Mouse (Mus musculus): ENCODE results near the gene Stk11ip. TPM values are rescaled to one million over a fixed set of nuclear protein-coding genes. Genes with fewer than 3 reads are reported as not detected.

The Stk11ip gene
- total and polyA plus RNA-seq, 3 experiments, result 16.0 to 36.9 (median 17.3) TPM

DNA sequence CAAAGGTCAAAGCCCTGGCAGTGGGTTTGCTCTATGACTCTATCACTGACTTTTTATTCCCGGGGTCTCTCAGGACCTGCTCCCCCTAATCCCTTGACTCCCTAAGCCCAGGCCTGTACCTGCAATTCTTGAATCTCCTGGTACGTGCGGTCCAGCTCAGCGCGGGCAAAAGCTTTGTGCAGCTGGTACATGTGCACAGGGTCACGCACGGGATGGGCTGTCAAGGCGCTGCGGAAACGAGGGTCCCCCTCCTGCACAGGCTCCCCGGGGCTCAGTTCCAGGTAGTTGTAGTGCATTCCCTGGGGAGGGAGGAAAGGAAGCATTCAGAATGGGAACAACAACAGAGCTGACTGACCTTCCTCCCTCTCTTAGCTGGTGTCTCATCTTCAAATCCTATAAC is 44.9 kb upstream of the Stk11ip start:
- dilution Hi-C loops (cut with MboI; ENCODE audit: extremely low pct_ligation_motif_present, extremely low pct_unique_long_range_greater_than_20kb, low sequenced_read_pairs) (no loop called here), in situ Hi-C loops (cut with MboI; ENCODE audit: low pct_ligation_motif_present, low pct_unique_long_range_greater_than_20kb, low sequenced_read_pairs) (no loop called here)
- Histone ChIP-seq H3K27ac (ENCODE audit: insufficient read depth, low read depth) (no peak overlapping the region), H3K9ac (ENCODE audit: insufficient read depth, low read depth) (no peak overlapping the region), H3K4me2 (ENCODE audit: insufficient read depth, low read depth, poor library complexity, severe bottlenecking) (no peak overlapping the region), H3K36me3 (replicated peaks in 1 of 2; ENCODE audit: control insufficient read depth in 1 of 2, insufficient read depth in 1 of 2, low read length in 1 of 2) (peaks cover 27 to 51% of the 10 kb centered on the region in 2 experiments), H3K27me3 (replicated peaks) (peaks cover 5% of the 10 kb centered on the region), H3K4me3 (replicated peaks in 1 of 3; ENCODE audit: low read depth in 2 of 3, low read length in 2 of 3, poor library complexity in 1 of 3) (no peak overlapping the region), H3K4me1 (ENCODE audit: control insufficient read depth in 1 of 2, insufficient read depth in 2 of 2) (peaks cover 7 to 24% of the 10 kb centered on the region in 2 experiments), H3K9me3 (replicated peaks; ENCODE audit: low read length) (no peaks in the 10 kb centered on the region), H3K79me2 (replicated peaks; ENCODE audit: control insufficient read depth, extremely low read depth, insufficient read depth, poor library complexity, severe bottlenecking) (peaks cover 5% of the 10 kb centered on the region; the same call in 1 of the 2 replicates)
- DNase-seq (ENCODE audit: extremely low read depth), result no peak
- TF ChIP-seq CTCF (conservative IDR thresholded peaks at IDR 0.05 in 1 of 2, IDR thresholded peaks at IDR 0.05 in 1 of 2; ENCODE audit: low read depth in 2 of 2, low read length in 2 of 2) (no peak), JUN (IDR thresholded peaks at IDR 0.05; ENCODE audit: insufficient read depth, low read depth, low read length) (no peak), USF2 (conservative IDR thresholded peaks at IDR 0.05; ENCODE audit: low read depth, low read length) (no peak), ELF1 (IDR thresholded peaks at IDR 0.05; ENCODE audit: low read depth, low read length) (no peak), MAFK (IDR thresholded peaks at IDR 0.05; ENCODE audit: insufficient replicate concordance, low read length) (no peak), MXI1 (IDR thresholded peaks at IDR 0.05; ENCODE audit: low read depth, low read length) (no peak), GABPA (IDR thresholded peaks at IDR 0.05; ENCODE audit: insufficient replicate concordance, low read depth, low read length) (no peak), SMC3 (IDR thresholded peaks at IDR 0.05; ENCODE audit: low read depth, low read length) (no peak), RCOR1 (conservative IDR thresholded peaks at IDR 0.05; ENCODE audit: low read depth, low read length) (no peak)

DNA sequence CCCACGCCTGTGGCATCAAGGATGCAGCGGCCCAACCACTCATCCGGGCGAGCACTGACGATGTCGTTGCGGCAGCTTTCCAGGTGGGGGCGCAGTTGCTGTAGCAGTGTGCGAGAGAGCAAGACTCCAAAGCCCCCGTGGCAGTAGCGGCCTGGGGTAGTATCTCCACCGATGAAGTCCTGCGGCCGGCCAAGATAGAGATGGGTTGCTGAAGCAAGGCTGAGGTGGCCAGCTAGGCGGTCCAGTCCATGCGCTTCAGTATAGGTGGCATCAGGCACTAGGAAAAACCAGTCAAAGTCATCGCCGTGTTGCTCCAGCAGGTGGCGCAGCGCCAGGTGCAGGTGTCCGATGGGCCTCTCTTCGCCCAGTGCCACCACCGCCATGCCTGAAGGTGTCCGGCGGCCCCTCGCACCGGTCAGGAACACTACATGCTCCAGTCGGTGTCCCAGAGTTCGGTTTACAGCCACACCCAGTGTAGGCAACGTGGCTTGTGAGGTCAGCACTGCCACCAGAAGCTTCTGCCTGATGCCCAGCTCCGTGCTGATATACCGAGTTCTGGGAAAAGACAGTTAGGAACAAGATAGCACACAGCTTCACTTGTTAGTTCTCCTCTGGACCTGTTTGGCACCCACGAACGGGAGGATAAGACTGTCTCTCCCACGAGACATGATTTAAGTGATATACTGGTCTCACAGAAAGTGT is 43.9 kb upstream of the Stk11ip start:
- no peak overlapping the region; the same call in 1 of the 2 replicates for H3K9ac ChIP-seq (ENCODE audit: insufficient read depth, low read depth)
- in situ Hi-C loops (cut with MboI; ENCODE audit: low pct_ligation_motif_present, low pct_unique_long_range_greater_than_20kb, low sequenced_read_pairs), result no loop called here
- H3K9me3 ChIP-seq (replicated peaks; ENCODE audit: low read length), result no peaks in the 10 kb centered on the region
- H3K27me3 ChIP-seq (replicated peaks), result peaks cover 5% of the 10 kb centered on the region
- H3K4me3 ChIP-seq (replicated peaks in 1 of 3; ENCODE audit: low read depth in 2 of 3, low read length in 2 of 3, poor library complexity in 1 of 3), result peak overlapping the region; percentile 67 to 81 (median 78)
- peaks cover 5% of the 10 kb centered on the region; the same call in 1 of the 2 replicates for H3K79me2 ChIP-seq (replicated peaks; ENCODE audit: control insufficient read depth, extremely low read depth, insufficient read depth, poor library complexity, severe bottlenecking)
- peaks cover 27 to 48% of the 10 kb centered on the region in 2 experiments for H3K36me3 ChIP-seq (replicated peaks in 1 of 2; ENCODE audit: control insufficient read depth in 1 of 2, insufficient read depth in 1 of 2, low read length in 1 of 2)
- H3K4me1 ChIP-seq (ENCODE audit: control insufficient read depth in 1 of 2, insufficient read depth in 2 of 2), result peaks cover 7 to 24% of the 10 kb centered on the region in 2 experiments
- TF ChIP-seq TCF12 (IDR thresholded peaks at IDR 0.05; ENCODE audit: low read depth, low read length), result peak; percentile 70
- peak; percentile 36 for TF ChIP-seq RAD21 (IDR thresholded peaks at IDR 0.05; ENCODE audit: low read depth, low read length)
- no peak for TF ChIP-seq CHD1 (IDR thresholded peaks at IDR 0.05; ENCODE audit: low read depth, low read length)
- peak; percentile 75 for TF ChIP-seq SMC3 (IDR thresholded peaks at IDR 0.05; ENCODE audit: low read depth, low read length)
- peak; percentile 26; the same call in 1 of the 2 replicates for TF ChIP-seq NELFE (IDR thresholded peaks at IDR 0.05; ENCODE audit: low read depth, low read length)
- TF ChIP-seq GABPA (IDR thresholded peaks at IDR 0.05; ENCODE audit: insufficient replicate concordance, low read depth, low read length), result no peak
- TF ChIP-seq MXI1 (IDR thresholded peaks at IDR 0.05; ENCODE audit: low read depth, low read length), result peak; percentile 75
- no peak; the same call in none of the 2 replicates for TF ChIP-seq ELF1 (IDR thresholded peaks at IDR 0.05; ENCODE audit: low read depth, low read length)
- TF ChIP-seq USF1 (IDR thresholded peaks at IDR 0.05; ENCODE audit: low read depth, low read length), result no peak
- peak; percentile 78; the same call in 1 of the 2 replicates for TF ChIP-seq SIN3A (IDR thresholded peaks at IDR 0.05; ENCODE audit: low read length)
- peak; percentile 65 for TF ChIP-seq MAX (IDR thresholded peaks at IDR 0.05; ENCODE audit: low read length)
- TF ChIP-seq HCFC1 (IDR thresholded peaks at IDR 0.05; ENCODE audit: low read depth, low read length), result no peak; the same call in 1 of the 2 replicates
- peak; percentile 41; the same call in 1 of the 2 replicates for TF ChIP-seq MYC (IDR thresholded peaks at IDR 0.05; ENCODE audit: low read depth, low read length)
- TF ChIP-seq PAX5 (IDR thresholded peaks at IDR 0.05; ENCODE audit: low read length), result no peak
- TF ChIP-seq POLR2AphosphoS2 (IDR thresholded peaks at IDR 0.05; ENCODE audit: low read depth, low read length), result no peak
- TF ChIP-seq RCOR1 (conservative IDR thresholded peaks at IDR 0.05; ENCODE audit: low read depth, low read length), result no peak
- TF ChIP-seq ZMIZ1 (IDR thresholded peaks at IDR 0.05; ENCODE audit: low read depth, low read length), result no peak
- peak; percentile 55 to 90 for TF ChIP-seq CTCF (conservative IDR thresholded peaks at IDR 0.05 in 1 of 2, IDR thresholded peaks at IDR 0.05 in 1 of 2; ENCODE audit: low read depth in 2 of 2, low read length in 2 of 2)
- TF ChIP-seq MAZ (IDR thresholded peaks at IDR 0.05; ENCODE audit: low read depth, low read length), result no peak
- H3K27ac ChIP-seq (ENCODE audit: insufficient read depth, low read depth), result no peak overlapping the region
- dilution Hi-C loops (cut with MboI; ENCODE audit: extremely low pct_ligation_motif_present, extremely low pct_unique_long_range_greater_than_20kb, low sequenced_read_pairs), result no loop called here
- H3K4me2 ChIP-seq (ENCODE audit: insufficient read depth, low read depth, poor library complexity, severe bottlenecking), result peak overlapping the region; percentile 94
- peak; percentile 77 for DNase-seq (ENCODE audit: extremely low read depth)
